Mouse (Mus musculus) hindbrain, embryonic 13.5 days (tissue): ENCODE results near the gene Copa. TPM values are rescaled to one million over a fixed set of nuclear protein-coding genes. Genes with fewer than 3 reads are reported as not detected.

ENCODE experiments used
- ATAC-seq: fragments of 200-750 bp; cut with Nextera tagmentation; 2 replicates; pipeline ENCODE4 v1.8.0; 2017; ENCODE audit warnings: moderate TSS enrichment; ENCODE audit not compliant: low FRiP score
- H3K27ac ChIP-seq: fragments of 300-500 bp; sonication (generic); 2 replicates; pipeline ENCODE4 v1.5.1; 2015; ENCODE audit warnings: inconsistent platforms, mild to moderate bottlenecking, moderate library complexity
- H3K27me3 ChIP-seq: fragments of 300-500 bp; sonication (generic); 2 replicates; pipeline ENCODE4 v1.6.1; 2015; ENCODE audit warnings: mild to moderate bottlenecking, inconsistent platforms
- H3K36me3 ChIP-seq: fragments of 300-500 bp; sonication (generic); 2 replicates; pipeline ENCODE4 v1.6.1; 2015; ENCODE audit warnings: mild to moderate bottlenecking, inconsistent platforms
- H3K4me1 ChIP-seq: fragments of 300-500 bp; sonication (generic); replicated peaks from 2 replicates; pipeline ENCODE4 v1.6.1; 2015; ENCODE audit warnings: inconsistent platforms
- H3K4me2 ChIP-seq: fragments of 300-500 bp; sonication (generic); 2 replicates; pipeline ENCODE4 v1.6.1; 2015; ENCODE audit warnings: inconsistent platforms, mild to moderate bottlenecking, moderate library complexity
- H3K4me3 ChIP-seq: fragments of 300-500 bp; sonication (generic); 2 replicates; pipeline ENCODE4 v1.5.1; 2015; ENCODE audit warnings: mild to moderate bottlenecking, inconsistent platforms
- H3K9ac ChIP-seq: fragments of 300-500 bp; sonication (generic); 2 replicates; pipeline ENCODE4 v1.6.1; 2015; ENCODE audit warnings: mild to moderate bottlenecking, inconsistent platforms
- H3K9me3 ChIP-seq: fragments of 300-500 bp; sonication (generic); 2 replicates; pipeline ENCODE4 v1.6.1; 2016; ENCODE audit warnings: inconsistent platforms
- WGBS: fragments of 180-500 bp; shearing (Covaris S2); methylation state at CpG from one replicate; pipeline ENCODE4 v1.1.7; 2015; 5-methylcytosine and 5-hydroxymethylcytosine counted together
- polyA plus RNA-seq: library from polyadenylated mRNA; unstranded; fragments of >200 nt; fragmentation: Nextera tagmentation; extraction: Ambion mirVana; gene quantifications from 2 replicates; pipeline ENCODE4 v1.2.1, GENCODE M21; 2015

The Copa gene
- polyA plus RNA-seq, 1 experiment from 2014 or later = 186 TPM

- ATAC-seq = no peak
- Histone ChIP-seq H3K9me3 (no peaks in the 10 kb centered on the region), H3K36me3 (peaks cover 49% of the 10 kb centered on the region), H3K27ac (no peak overlapping the region), H3K4me3 (no peak overlapping the region), H3K4me2 (no peak overlapping the region), H3K27me3 (no peaks in the 10 kb centered on the region), H3K4me1 (peaks cover 22% of the 10 kb centered on the region), H3K9ac (no peak overlapping the region; the same call in 1 of the 2 replicates)
- 93% methylated on average over 15 of the region's 15 CpGs for WGBS
Observed at GRCm38 (mm10) chr1:172128563-172128962, 46.2 kb downstream of the Copa start.

- 56% methylated on average over 2 of the region's 2 CpGs for whole genome bisulfite sequencing
- Histone ChIP-seq H3K36me3 (peaks cover 55% of the 10 kb centered on the region), H3K9ac (no peak overlapping the region), H3K27me3 (no peaks in the 10 kb centered on the region), H3K27ac (no peak overlapping the region), H3K4me2 (no peak overlapping the region), H3K4me3 (no peak overlapping the region), H3K4me1 (peaks cover 22% of the 10 kb centered on the region), H3K9me3 (no peaks in the 10 kb centered on the region)
- ATAC-seq = no peak
Observed at GRCm38 (mm10) chr1:172129108-172129507, 46.8 kb downstream of the Copa start.

- no peak for ATAC-seq
- Histone ChIP-seq H3K4me1 (peaks cover 22% of the 10 kb centered on the region), H3K9me3 (no peaks in the 10 kb centered on the region), H3K27me3 (no peaks in the 10 kb centered on the region), H3K36me3 (peaks cover 61% of the 10 kb centered on the region), H3K4me3 (no peak overlapping the region), H3K9ac (no peak overlapping the region), H3K27ac (no peak overlapping the region), H3K4me2 (no peak overlapping the region)
- 95% methylated on average over 5 of the region's 5 CpGs for WGBS
Observed at GRCm38 (mm10) chr1:172129780-172130179, 47.5 kb downstream of the Copa start.

- H3K4me3 ChIP-seq = no peak overlapping the region
- ATAC-seq = no peak
- H3K36me3 ChIP-seq = peaks cover 78% of the 10 kb centered on the region
Observed at GRCm38 (mm10) chr1:172132319-172132718, 50.0 kb downstream of the Copa start.

GRCm38 (mm10) chr1:172133535-172133934 lies 51.2 kb downstream of the Copa start:
- no peak for ATAC-seq
- H3K4me2 ChIP-seq = no peak overlapping the region
- WGBS = 93% methylated on average over 7 of the region's 7 CpGs
- H3K4me3 ChIP-seq = no peak overlapping the region
- peaks cover 75% of the 10 kb centered on the region for H3K36me3 ChIP-seq
- H3K4me1 ChIP-seq = 0 out of 2 replicates have a peak, but pooled peaks cover 2% of the 10 kb centered on the region
- no peaks in the 10 kb centered on the region for H3K27me3 ChIP-seq
- H3K9me3 ChIP-seq = no peaks in the 10 kb centered on the region
- H3K9ac ChIP-seq = no peak overlapping the region
- H3K27ac ChIP-seq = no peak overlapping the region

More at GRCm38 (mm10) chr1:172132319-172132718, 50.0 kb downstream of the Copa start:
- no peak overlapping the region for H3K27ac ChIP-seq
- H3K4me1 ChIP-seq = peaks cover 14% of the 10 kb centered on the region
- H3K4me2 ChIP-seq = no peak overlapping the region
- 88% methylated on average over 7 of the region's 7 CpGs for WGBS
- no peaks in the 10 kb centered on the region for H3K9me3 ChIP-seq
- H3K27me3 ChIP-seq = no peaks in the 10 kb centered on the region
- no peak overlapping the region for H3K9ac ChIP-seq

GRCm38 (mm10) chr1:172134072-172134471 lies 51.7 kb downstream of the Copa start:
- Histone ChIP-seq H3K4me1 (no peaks in the 10 kb centered on the region), H3K27me3 (no peaks in the 10 kb centered on the region), H3K36me3 (peaks cover 71% of the 10 kb centered on the region), H3K9ac (no peak overlapping the region), H3K27ac (no peak overlapping the region), H3K4me3 (no peak overlapping the region), H3K4me2 (no peak overlapping the region), H3K9me3 (no peaks in the 10 kb centered on the region)
- 88% methylated on average over 4 of the region's 4 CpGs for WGBS
- no peak for ATAC-seq

- 84% methylated on average over 2 of the region's 2 CpGs for WGBS
Observed at GRCm38 (mm10) chr1:172140160-172140559, 57.8 kb downstream of the Copa start.

GRCm38 (mm10) chr1:172140825-172141224 lies 58.5 kb downstream of the Copa start:
- Histone ChIP-seq H3K9me3 (no peaks in the 10 kb centered on the region), H3K4me1 (no peaks in the 10 kb centered on the region)
- 87% methylated on average over 1 of the region's 1 CpGs for WGBS

More at GRCm38 (mm10) chr1:172140160-172140559, 57.8 kb downstream of the Copa start:
- Histone ChIP-seq H3K4me1 (no peaks in the 10 kb centered on the region), H3K4me3 (no peak overlapping the region), H3K27me3 (no peaks in the 10 kb centered on the region), H3K27ac (no peak overlapping the region), H3K4me2 (no peak overlapping the region), H3K9me3 (no peaks in the 10 kb centered on the region), H3K36me3 (peaks cover 12% of the 10 kb centered on the region), H3K9ac (no peak overlapping the region)
- ATAC-seq = no peak

GRCm38 (mm10) chr1:172141529-172141928 lies 59.2 kb downstream of the Copa start:
- Histone ChIP-seq H3K4me1 (no peaks in the 10 kb centered on the region), H3K9me3 (no peaks in the 10 kb centered on the region), H3K9ac (no peak overlapping the region), H3K27ac (no peak overlapping the region), H3K4me2 (no peak overlapping the region), H3K27me3 (no peaks in the 10 kb centered on the region), H3K36me3 (0 out of 2 replicates have a peak, but pooled peaks cover under 1% of the 10 kb centered on the region), H3K4me3 (no peak overlapping the region)
- no peak for ATAC-seq
- WGBS = 80% methylated on average over 3 of the region's 3 CpGs

More at GRCm38 (mm10) chr1:172140825-172141224, 58.5 kb downstream of the Copa start:
- Histone ChIP-seq H3K36me3 (peaks cover 7% of the 10 kb centered on the region), H3K4me3 (no peak overlapping the region), H3K27me3 (no peaks in the 10 kb centered on the region), H3K27ac (no peak overlapping the region), H3K4me2 (no peak overlapping the region), H3K9ac (no peak overlapping the region)
- no peak for ATAC-seq

GRCm38 (mm10) chr1:172143570-172143969 lies 61.2 kb downstream of the Copa start:
- 30% methylated on average over 1 of the region's 1 CpGs for WGBS
- Histone ChIP-seq H3K9ac (no peak overlapping the region), H3K4me2 (no peak overlapping the region), H3K36me3 (no peaks in the 10 kb centered on the region), H3K27me3 (no peaks in the 10 kb centered on the region), H3K4me3 (no peak overlapping the region), H3K4me1 (peaks cover 6% of the 10 kb centered on the region), H3K27ac (no peak overlapping the region), H3K9me3 (no peaks in the 10 kb centered on the region)
- ATAC-seq = no peak

GRCm38 (mm10) chr1:172147835-172148278 lies 65.5 kb downstream of the Copa start, which contains the start of gene Dcaf8:
Gene Dcaf8 (plus strand): TSS chr1:172148084.
- peak within 1 kb of the TSS; percentile 96 for H3K27ac ChIP-seq
- peaks cover 30% of the 10 kb centered on the region for H3K4me1 ChIP-seq
- H3K9ac ChIP-seq = peak within 1 kb of the TSS; percentile 94
- no peaks in the 10 kb centered on the region for H3K9me3 ChIP-seq
- H3K4me3 ChIP-seq = peak within 1 kb of the TSS; percentile 92
- WGBS = under 1% methylated on average over 42 of the region's 42 CpGs
- H3K27me3 ChIP-seq = no peaks in the 10 kb centered on the region
- H3K4me2 ChIP-seq = peak within 1 kb of the TSS; percentile 66
- H3K36me3 ChIP-seq = peaks cover 24% of the 10 kb centered on the region
- peak; percentile 99 for ATAC-seq

- peak overlapping the region; percentile 66 for H3K4me2 ChIP-seq
- no peaks in the 10 kb centered on the region for H3K27me3 ChIP-seq
- peak overlapping the region; percentile 92 for H3K4me3 ChIP-seq
- peaks cover 29% of the 10 kb centered on the region for H3K36me3 ChIP-seq
- H3K4me1 ChIP-seq = peaks cover 30% of the 10 kb centered on the region
- H3K27ac ChIP-seq = peak overlapping the region; percentile 96
- peak overlapping the region; percentile 94 for H3K9ac ChIP-seq
- ATAC-seq = peak; percentile 75
- under 1% methylated on average over 37 of the region's 40 CpGs for WGBS
- H3K9me3 ChIP-seq = no peaks in the 10 kb centered on the region
Observed at GRCm38 (mm10) chr1:172148279-172148954, 66.1 kb downstream of the Copa start.
